Mouse (Mus musculus) small intestine, adult 2 months (tissue): ENCODE measurements around the gene Efcab14. TPM values are rescaled to one million over a fixed set of nuclear protein-coding genes. Genes with fewer than 3 reads are reported as not detected.

Experiments
- H3K27ac ChIP-seq: fragments of 200-500 bp; 2 replicates; pipeline ENCODE4 v1.5.1; 2012; ENCODE audit warnings: low read depth, low read length, control low read depth, inconsistent platforms; ENCODE audit not compliant: insufficient read depth
- H3K27me3 ChIP-seq: fragments of 200-500 bp; 2 replicates; pipeline ENCODE4 v1.6.1; 2012; ENCODE audit warnings: mild to moderate bottlenecking, moderate library complexity, low read length, inconsistent platforms; ENCODE audit not compliant: control insufficient read depth, insufficient read depth
- H3K36me3 ChIP-seq: fragments of 200-500 bp; 2 replicates; pipeline ENCODE4 v1.6.1; 2012; ENCODE audit warnings: mild to moderate bottlenecking, low read length, control low read depth, inconsistent platforms; ENCODE audit not compliant: control insufficient read depth, insufficient read depth
- H3K4me1 ChIP-seq: fragments of 200-500 bp; 2 replicates; pipeline ENCODE4 v1.6.1; 2012; ENCODE audit warnings: low read length, inconsistent platforms, mixed read lengths; ENCODE audit not compliant: control insufficient read depth, insufficient read depth, insufficient read length
- H3K4me3 ChIP-seq: fragments of 200-500 bp; 2 replicates; pipeline ENCODE4 v1.5.1; 2012; ENCODE audit warnings: low read depth, mild to moderate bottlenecking, control low read depth, inconsistent platforms, low read length, moderate library complexity
- CTCF ChIP-seq: fragments of 200-500 bp; IDR thresholded peaks from 2 replicates; pipeline ENCODE4 v1.5.1; 2012; ENCODE audit warnings: low read depth, mild to moderate bottlenecking, control low read depth, inconsistent platforms, low read length, moderate library complexity, mixed read lengths; ENCODE audit not compliant: insufficient replicate concordance, insufficient read length; ENCODE audit errors: extremely low read depth
- POLR2A ChIP-seq: fragments of 200-500 bp; IDR thresholded peaks from 2 replicates; pipeline ENCODE4 v1.6.1; 2012; ENCODE audit warnings: low read depth, mild to moderate bottlenecking, control low read depth, inconsistent platforms, low read length, moderate library complexity
- WGBS: fragments of 180-500 bp; shearing (Covaris S2); methylation state at CpG from one replicate; pipeline ENCODE4 v1.1.7; 2018; 5-methylcytosine and 5-hydroxymethylcytosine counted together
- polyA plus RNA-seq: library from polyadenylated mRNA; depleted of rRNA; stranded (reverse); fragments of >200 nt; gene quantifications from 2 replicates; pipeline ENCODE4 v1.2.3, GENCODE M21; 2012; rRNA removed

Efcab14 gene
- 20.2 and 40.8 TPM in 2 replicates for polyA plus RNA-seq

- 1% methylated on average over 43 of the region's 45 CpGs for whole genome bisulfite sequencing
- TF ChIP-seq CTCF (peak; percentile 27; the same call in 1 of the 2 replicates), POLR2A (peak; percentile 83)
- Histone ChIP-seq H3K36me3 (peaks cover 17% of the 10 kb centered on the region), H3K4me1 (peaks cover 18% of the 10 kb centered on the region), H3K27me3 (no peaks in the 10 kb centered on the region), H3K4me3 (peak within 1 kb of the TSS; percentile 99), H3K27ac (peak within 1 kb of the TSS; percentile 74)
Measured at GRCm38 (mm10) chr4:115737551-115738041, at the start of gene Efcab14. Efcab14 (plus strand) TSS chr4:115737744.

- Histone ChIP-seq H3K27me3 (no peaks in the 10 kb centered on the region), H3K4me3 (no peak overlapping the region), H3K4me1 (no peaks in the 10 kb centered on the region), H3K36me3 (no peaks in the 10 kb centered on the region), H3K27ac (no peak overlapping the region)
- WGBS: 75% methylated on average over 3 of the region's 3 CpGs
- TF ChIP-seq CTCF: no peak
- no peak for TF ChIP-seq POLR2A
Measured at GRCm38 (mm10) chr4:115701468-115701867, 36.1 kb upstream of the Efcab14 start.

- no peaks in the 10 kb centered on the region for H3K36me3 ChIP-seq
- H3K27ac ChIP-seq: no peak overlapping the region
- no peak for TF ChIP-seq CTCF
- no peak for TF ChIP-seq POLR2A
- H3K4me1 ChIP-seq: 0 out of 2 replicates have a peak, but pooled peaks cover 1% of the 10 kb centered on the region
- H3K27me3 ChIP-seq: no peaks in the 10 kb centered on the region
- no peak overlapping the region for H3K4me3 ChIP-seq
- WGBS: 56% methylated on average over 2 of the region's 2 CpGs
Measured at GRCm38 (mm10) chr4:115703927-115704505, 33.5 kb upstream of the Efcab14 start.

GRCm38 (mm10) chr4:115708974-115709593 is 28.5 kb upstream of the Efcab14 start:
- Histone ChIP-seq H3K36me3 (no peaks in the 10 kb centered on the region), H3K4me3 (no peak overlapping the region), H3K4me1 (0 out of 2 replicates have a peak, but pooled peaks cover 1% of the 10 kb centered on the region), H3K27ac (peak overlapping the region; percentile 39; the same call in 1 of the 2 replicates), H3K27me3 (no peaks in the 10 kb centered on the region)
- TF ChIP-seq POLR2A: no peak
- TF ChIP-seq CTCF: no peak
- WGBS: 68% methylated on average over 13 of the region's 13 CpGs

- TF ChIP-seq CTCF (peak; percentile 80; the same call in 1 of the 2 replicates), POLR2A (no peak)
- no peaks in the 10 kb centered on the region for H3K36me3 ChIP-seq
- 5% methylated on average over 12 of the region's 13 CpGs for WGBS
Measured at GRCm38 (mm10) chr4:115709792-115710418, 27.6 kb upstream of the Efcab14 start.

GRCm38 (mm10) chr4:115728721-115729120 is 8.8 kb upstream of the Efcab14 start:
- H3K27me3 ChIP-seq: no peaks in the 10 kb centered on the region
- H3K36me3 ChIP-seq: no peaks in the 10 kb centered on the region
- H3K27ac ChIP-seq: no peak overlapping the region
- no peak for TF ChIP-seq CTCF
- no peak for TF ChIP-seq POLR2A
- no peak overlapping the region for H3K4me3 ChIP-seq
- 10% methylated on average over 5 of the region's 5 CpGs for WGBS
- peaks cover 13% of the 10 kb centered on the region; the same call in 1 of the 2 replicates for H3K4me1 ChIP-seq

More at GRCm38 (mm10) chr4:115709792-115710418, 27.6 kb upstream of the Efcab14 start:
- Histone ChIP-seq H3K4me3 (no peak overlapping the region), H3K27ac (no peak overlapping the region), H3K4me1 (0 out of 2 replicates have a peak, but pooled peaks cover 1% of the 10 kb centered on the region), H3K27me3 (no peaks in the 10 kb centered on the region)

GRCm38 (mm10) chr4:115731588-115732222 is 5.8 kb upstream of the Efcab14 start:
- no peaks in the 10 kb centered on the region for H3K36me3 ChIP-seq
- peak overlapping the region; percentile 97 for H3K27ac ChIP-seq
- peaks cover 19% of the 10 kb centered on the region for H3K4me1 ChIP-seq
- H3K27me3 ChIP-seq: no peaks in the 10 kb centered on the region
- no peak for TF ChIP-seq POLR2A
- peak; percentile 97; the same call in 1 of the 2 replicates for TF ChIP-seq CTCF
- 13% methylated on average over 7 of the region's 7 CpGs for WGBS
- no peak overlapping the region for H3K4me3 ChIP-seq
